Mouse (Mus musculus) brain, embryonic 14.5 days (tissue): ENCODE results near the gene Espl1.

ENCODE experiments used
- CTCF ChIP-seq: fragments of 200-500 bp; IDR thresholded peaks from 2 replicates; pipeline ENCODE4 v1.5.1; 2012; ENCODE audit warnings: inconsistent platforms, mild to moderate bottlenecking, moderate library complexity, borderline replicate concordance; ENCODE audit not compliant: insufficient read depth, insufficient read length; ENCODE audit errors: extremely low read depth
- POLR2A ChIP-seq: fragments of 200-500 bp; IDR thresholded peaks from 2 replicates; pipeline ENCODE4 v1.6.1; 2012; ENCODE audit warnings: mild to moderate bottlenecking, inconsistent platforms, borderline replicate concordance; ENCODE audit not compliant: poor library complexity, insufficient read depth, insufficient read length, severe bottlenecking; ENCODE audit errors: extremely low read depth

GRCm38 (mm10) chr15:102316263-102316662, 20.2 kb downstream of the Espl1 start:
- TF ChIP-seq CTCF (peak; percentile 71), POLR2A (no peak)
